Mouse (Mus musculus): ENCODE results near the gene Zfp697.
A peak's percentile ranks its signal among the peaks of the same experiment; 100 is the strongest.

Zfp697 gene

GRCm38 (mm10) chr3:98382246-98382939 lies at the start of gene Zfp697:
Gene Zfp697 (plus strand): TSS chr3:98382461.
- peak; percentile 95 for DNase-seq

- DNase-seq, result no peak
Measured at GRCm38 (mm10) chr3:98334010-98334409, 48.3 kb upstream of the Zfp697 start.

- no peak for DNase-seq
Measured at GRCm38 (mm10) chr3:98335331-98335730, 46.9 kb upstream of the Zfp697 start.

- no peak for DNase-seq
Measured at GRCm38 (mm10) chr3:98335886-98336285, 46.4 kb upstream of the Zfp697 start.

- no peak for DNase-seq
Measured at GRCm38 (mm10) chr3:98336661-98337654, 45.3 kb upstream of the Zfp697 start.

- peak; percentile 49 to 59 for DNase-seq
Measured at GRCm38 (mm10) chr3:98338584-98339041, 43.6 kb upstream of the Zfp697 start.

- peak; percentile 34 to 46 for DNase-seq
Measured at GRCm38 (mm10) chr3:98339097-98339705, 43.1 kb upstream of the Zfp697 start.

- DNase-seq, result peak; percentile 64 to 65
Measured at GRCm38 (mm10) chr3:98339706-98340109, 42.6 kb upstream of the Zfp697 start, which contains the start of gene Phgdh. Gene Phgdh (minus strand): TSS chr3:98339990.

GRCm38 (mm10) chr3:98340818-98341594 lies 41.3 kb upstream of the Zfp697 start:
- DNase-seq, result no peak

- no peak for DNase-seq
Measured at GRCm38 (mm10) chr3:98343235-98343634, 39.0 kb upstream of the Zfp697 start.

GRCm38 (mm10) chr3:98348106-98348505 lies 34.2 kb upstream of the Zfp697 start:
- no peak for DNase-seq

GRCm38 (mm10) chr3:98348705-98349104 lies 33.6 kb upstream of the Zfp697 start:
- DNase-seq, result no peak

GRCm38 (mm10) chr3:98353892-98354291 lies 28.4 kb upstream of the Zfp697 start:
- DNase-seq, result peak; percentile 85 to 93

- no peak for DNase-seq
Measured at GRCm38 (mm10) chr3:98355344-98356025, 26.8 kb upstream of the Zfp697 start.

GRCm38 (mm10) chr3:98356026-98356365 lies 26.3 kb upstream of the Zfp697 start:
- DNase-seq, result no peak

GRCm38 (mm10) chr3:98356632-98357370 lies 25.5 kb upstream of the Zfp697 start:
- DNase-seq, result no peak

- peak; percentile 32 to 54 for DNase-seq
Measured at GRCm38 (mm10) chr3:98362753-98363152, 19.5 kb upstream of the Zfp697 start.

- no peak for DNase-seq
Measured at GRCm38 (mm10) chr3:98366086-98366485, 16.2 kb upstream of the Zfp697 start.

- no peak for DNase-seq
Measured at GRCm38 (mm10) chr3:98366823-98367222, 15.4 kb upstream of the Zfp697 start.

GRCm38 (mm10) chr3:98368283-98368682 lies 14.0 kb upstream of the Zfp697 start:
- no peak for DNase-seq

GRCm38 (mm10) chr3:98368776-98369175 lies 13.5 kb upstream of the Zfp697 start:
- DNase-seq, result no peak
